Mouse (Mus musculus) cortical plate, adult 2 months (tissue): ENCODE measurements at regions not wholly inside any gene's neighbourhood (a gene's known extent, or its start where the extent isn't known, plus 50 kb on each side); places are given as distances from the start of the nearest gene placed in this dataset.

Experiments used
- H3K27ac ChIP-seq: fragments of 200-500 bp; 2 replicates; pipeline ENCODE4 v1.5.1; 2012; ENCODE audit warnings: low read length, control low read depth, inconsistent platforms; ENCODE audit not compliant: insufficient read depth
- H3K4me1 ChIP-seq: fragments of 200-500 bp; 2 replicates; pipeline ENCODE4 v1.6.1; 2011; ENCODE audit warnings: low read length; ENCODE audit not compliant: control insufficient read depth, insufficient read depth
- H3K4me3 ChIP-seq: fragments of 200-500 bp; 2 replicates; pipeline ENCODE4 v1.5.1; 2011; ENCODE audit warnings: mild to moderate bottlenecking, low read length, control low read depth; ENCODE audit not compliant: insufficient read depth
- CTCF ChIP-seq: fragments of 200-500 bp; IDR thresholded peaks from 2 replicates; pipeline ENCODE4 v1.5.1; 2011; ENCODE audit warnings: mild to moderate bottlenecking, control low read depth, low read length; ENCODE audit not compliant: insufficient read depth; ENCODE audit errors: extremely low read depth
- POLR2A ChIP-seq: fragments of 200-500 bp; IDR thresholded peaks from 2 replicates; pipeline ENCODE4 v1.6.1; 2011; ENCODE audit warnings: mild to moderate bottlenecking, low read length, control low read depth; ENCODE audit not compliant: insufficient read depth; ENCODE audit errors: extremely low read depth

DNA sequence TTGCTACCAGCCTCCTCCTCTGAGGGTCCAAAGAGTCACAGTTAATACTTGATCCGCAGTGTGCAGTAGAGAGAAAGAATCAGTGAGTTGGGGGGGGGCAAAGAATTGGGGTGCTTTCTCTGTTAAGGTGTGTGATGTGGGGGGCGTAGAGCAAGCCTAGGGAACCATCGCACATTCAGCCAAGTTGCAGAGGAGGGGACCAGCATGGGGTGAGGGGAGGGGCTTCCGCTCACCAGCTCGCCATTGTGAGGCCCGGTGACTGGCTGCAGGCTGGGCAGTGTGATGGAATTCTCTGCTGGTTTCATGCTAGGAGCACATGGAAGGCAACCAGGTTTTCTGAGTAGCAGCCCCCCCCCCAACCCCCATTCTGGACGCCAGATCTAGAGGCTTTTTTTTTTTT, 216.2 kb downstream of the Vrk1 start:
- TF ChIP-seq POLR2A: no peak
- TF ChIP-seq CTCF: no peak
- Histone ChIP-seq H3K4me3 (no peak overlapping the region), H3K27ac (no peak overlapping the region), H3K4me1 (no peaks in the 10 kb centered on the region)

- H3K4me1 ChIP-seq: no peaks in the 10 kb centered on the region
- TF ChIP-seq POLR2A: no peak
- no peak for TF ChIP-seq CTCF
- no peak overlapping the region for H3K4me3 ChIP-seq
- no peak overlapping the region for H3K27ac ChIP-seq
Measured at GRCm38 (mm10) chr12:106226776-106227562, 216.9 kb downstream of the Vrk1 start.

GRCm38 (mm10) chr12:106227563-106227840, 217.5 kb downstream of the Vrk1 start:
- Histone ChIP-seq H3K4me3 (no peak overlapping the region), H3K27ac (no peak overlapping the region), H3K4me1 (no peaks in the 10 kb centered on the region)
- TF ChIP-seq CTCF (no peak), POLR2A (no peak)

DNA sequence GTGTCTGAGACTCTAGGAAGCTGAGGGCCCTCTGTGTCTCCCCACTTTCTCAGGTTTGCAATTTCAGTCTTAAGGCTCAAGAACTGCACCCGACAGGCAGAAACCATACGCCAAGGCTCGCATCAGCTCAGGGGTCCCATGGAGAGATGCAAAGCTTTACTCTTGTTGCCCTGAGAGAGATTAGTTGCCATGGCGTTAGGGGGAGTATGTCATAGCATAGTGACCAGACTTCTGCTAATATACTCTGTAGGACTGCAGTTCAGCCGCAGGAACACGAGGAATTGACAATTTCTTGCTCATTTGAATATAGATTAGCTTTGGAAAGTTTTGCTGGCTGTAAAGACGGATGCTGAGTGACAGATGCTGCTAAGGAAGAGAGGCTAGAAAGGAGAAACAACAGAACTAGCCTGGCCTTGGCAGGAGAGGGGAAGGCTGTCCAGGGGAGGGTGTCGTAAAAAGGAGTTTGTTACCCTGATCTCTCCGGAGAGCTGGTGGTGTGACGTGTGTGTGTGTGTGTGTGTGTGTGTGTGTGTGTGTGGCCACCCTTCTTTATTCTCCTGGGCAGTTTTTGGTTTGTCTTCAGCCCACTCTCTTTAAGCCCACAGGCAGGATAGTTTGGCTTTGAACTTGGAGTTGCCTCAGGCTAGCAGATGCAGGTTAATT, 235.3 kb downstream of the Vrk1 start:
- Histone ChIP-seq H3K27ac (no peak overlapping the region), H3K4me1 (no peaks in the 10 kb centered on the region), H3K4me3 (no peak overlapping the region)
- TF ChIP-seq CTCF: no peak
- no peak for TF ChIP-seq POLR2A

GRCm38 (mm10) chr12:106273591-106273990, 263.6 kb downstream of the Vrk1 start:
- TF ChIP-seq CTCF (0 out of 2 replicates have a peak, but pooled peaks have one; percentile 0), POLR2A (no peak)
- no peaks in the 10 kb centered on the region; the same call in 1 of the 2 replicates for H3K4me1 ChIP-seq
- H3K4me3 ChIP-seq: no peak overlapping the region
- no peak overlapping the region for H3K27ac ChIP-seq

DNA sequence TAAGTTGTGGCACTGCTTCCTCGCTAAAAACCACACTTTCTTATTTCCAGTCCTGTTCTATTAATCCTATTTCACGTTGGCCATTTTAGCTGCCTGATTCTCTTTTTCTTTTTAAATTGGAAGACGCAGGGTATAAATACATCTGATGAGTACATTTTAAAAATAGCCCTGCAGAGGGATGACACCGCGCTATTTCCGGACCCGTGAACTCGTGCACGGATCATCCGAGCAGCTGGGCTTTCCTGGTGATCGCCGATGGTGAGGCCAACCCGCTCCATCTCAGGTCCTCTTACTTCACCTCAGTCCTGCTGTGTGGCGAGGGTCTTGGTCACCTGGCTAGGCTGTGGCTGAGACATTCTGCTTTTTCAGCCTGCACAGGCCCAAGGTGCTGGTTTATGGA, 267.9 kb downstream of the Vrk1 start:
- no peak overlapping the region for H3K4me3 ChIP-seq
- TF ChIP-seq POLR2A (no peak), CTCF (no peak)

GRCm38 (mm10) chr12:106282491-106283106, 272.6 kb downstream of the Vrk1 start:
- H3K4me1 ChIP-seq: no peaks in the 10 kb centered on the region; the same call in 1 of the 2 replicates
- no peak overlapping the region for H3K27ac ChIP-seq
- no peak overlapping the region for H3K4me3 ChIP-seq
- TF ChIP-seq POLR2A (no peak), CTCF (no peak)

More for the DNA sequence above, 267.9 kb downstream of the Vrk1 start:
- H3K27ac ChIP-seq: no peak overlapping the region
- H3K4me1 ChIP-seq: no peaks in the 10 kb centered on the region; the same call in 1 of the 2 replicates

DNA sequence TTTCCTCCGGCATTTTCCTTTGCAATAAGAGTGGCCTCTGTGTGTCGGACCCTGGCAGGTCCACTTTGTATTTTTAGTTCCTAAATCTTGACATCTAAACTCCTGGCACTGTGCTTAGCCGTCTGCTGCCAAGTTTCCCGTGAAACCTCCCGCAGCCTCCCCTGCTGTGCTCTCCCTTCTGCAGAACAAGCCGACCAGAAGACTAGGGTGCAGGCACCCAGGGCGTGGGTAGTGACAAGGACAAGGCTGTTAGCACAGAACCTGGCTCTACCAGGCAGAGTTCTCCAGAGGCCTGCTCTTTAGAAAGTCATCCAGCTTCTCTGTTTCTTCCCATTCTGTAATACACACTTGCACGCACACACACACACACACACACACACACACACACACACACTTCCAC, 274.8 kb downstream of the Vrk1 start:
- no peaks in the 10 kb centered on the region for H3K4me1 ChIP-seq
- no peak overlapping the region for H3K4me3 ChIP-seq
- H3K27ac ChIP-seq: no peak overlapping the region
- TF ChIP-seq POLR2A (no peak), CTCF (no peak)

- H3K4me1 ChIP-seq: no peaks in the 10 kb centered on the region
- H3K27ac ChIP-seq: no peak overlapping the region
- TF ChIP-seq POLR2A: no peak
- TF ChIP-seq CTCF: 0 out of 2 replicates have a peak, but pooled peaks have one; percentile 10
- H3K4me3 ChIP-seq: no peak overlapping the region
Measured at GRCm38 (mm10) chr12:106288791-106289515, 278.9 kb downstream of the Vrk1 start.
